Mouse (Mus musculus) left cerebral cortex, adult 2 months (tissue): Measurements from ENCODE around the gene Coro7. TPM values are rescaled to one million over a fixed set of nuclear protein-coding genes. Genes with fewer than 3 reads are reported as not detected.
A peak's percentile ranks its signal among the peaks of the same experiment; 100 is the strongest.

Source experiments
- DNase-seq, 2 experiments: peaks; one replicate each; pipeline ENCODE4 v3.0.0; 2021 to 2022; ENCODE audit warnings: low spot score in 2 of 2, mixed read lengths in 1 of 2; ENCODE audit errors: extremely low spot score in 1 of 2
- H3K27ac ChIP-seq: fragments of 200-600 bp; 2 replicates; pipeline ENCODE4 v1.8.1; 2022
- H3K4me3 ChIP-seq: fragments of 200-600 bp; 2 replicates; pipeline ENCODE4 v1.8.1; 2022
- CTCF ChIP-seq: fragments of 200-600 bp; IDR thresholded peaks from 2 replicates; pipeline ENCODE4 v1.8.1; 2022; ENCODE audit warnings: antibody characterized with exemption, mild to moderate bottlenecking, moderate library complexity
- intact Hi-C: fragments of 180-260 bp; cut with DNase I; formaldehyde crosslinking; loops from one replicate; pipeline ENCODE4 v1.15.1; 2025
- total RNA-seq, 2 experiments: library from RNA; stranded (reverse); gene quantifications; 2 replicates each; pipeline ENCODE4 v1.2.3; 2021

The Coro7 gene
- total RNA-seq, 2 experiments from 2014 or later, result 76.7 to 92.0 TPM

- Histone ChIP-seq H3K4me3 (no peak overlapping the region), H3K27ac (no peak overlapping the region)
- intact Hi-C loops, result loop anchor here (1.0 kb wide), 1 partner anchor 37 kb away; no protein-coding TSS in a partner anchor
- peak; percentile 99 for TF ChIP-seq CTCF
- DNase-seq, result peak; percentile 66 to 84
Measured at GRCm38 (mm10) chr16:4629950-4630349, 49.6 kb downstream of the Coro7 start.

DNA sequence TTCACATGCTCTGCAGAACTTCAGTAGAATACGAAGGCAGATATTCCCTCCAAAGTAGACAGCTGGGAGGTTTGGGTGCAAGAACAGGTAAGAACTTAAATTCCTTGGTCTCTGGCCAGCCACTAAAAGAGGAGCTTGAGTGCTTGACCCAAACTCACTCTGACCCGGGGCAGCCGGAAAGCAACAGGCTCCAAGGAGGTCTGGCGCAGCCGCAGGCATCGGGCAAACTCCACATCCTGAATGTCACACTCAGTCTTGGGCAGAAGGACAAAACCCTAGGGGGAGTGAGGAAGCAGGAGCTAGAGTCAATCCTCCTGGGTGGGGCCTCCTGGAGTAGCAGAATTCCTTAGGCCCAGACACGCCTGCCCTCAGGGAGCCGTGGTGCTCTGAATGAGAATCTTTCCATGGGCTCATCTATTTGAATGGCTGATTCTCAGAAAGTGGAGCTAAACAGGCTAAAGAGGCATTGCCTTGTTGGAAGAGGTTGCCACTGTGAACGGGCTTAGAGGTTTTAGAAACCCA, 50.6 kb downstream of the Coro7 start:
- intact Hi-C loops, result no loop called here
- DNase-seq, result no peak
- Histone ChIP-seq H3K4me3 (no peak overlapping the region), H3K27ac (no peak overlapping the region)
- no peak for TF ChIP-seq CTCF

- no peak for DNase-seq
- H3K4me3 ChIP-seq, result no peak overlapping the region
- no peak overlapping the region for H3K27ac ChIP-seq
- intact Hi-C loops, result no loop called here
- TF ChIP-seq CTCF, result no peak
Measured at GRCm38 (mm10) chr16:4627105-4627504, 52.5 kb downstream of the Coro7 start.

DNA sequence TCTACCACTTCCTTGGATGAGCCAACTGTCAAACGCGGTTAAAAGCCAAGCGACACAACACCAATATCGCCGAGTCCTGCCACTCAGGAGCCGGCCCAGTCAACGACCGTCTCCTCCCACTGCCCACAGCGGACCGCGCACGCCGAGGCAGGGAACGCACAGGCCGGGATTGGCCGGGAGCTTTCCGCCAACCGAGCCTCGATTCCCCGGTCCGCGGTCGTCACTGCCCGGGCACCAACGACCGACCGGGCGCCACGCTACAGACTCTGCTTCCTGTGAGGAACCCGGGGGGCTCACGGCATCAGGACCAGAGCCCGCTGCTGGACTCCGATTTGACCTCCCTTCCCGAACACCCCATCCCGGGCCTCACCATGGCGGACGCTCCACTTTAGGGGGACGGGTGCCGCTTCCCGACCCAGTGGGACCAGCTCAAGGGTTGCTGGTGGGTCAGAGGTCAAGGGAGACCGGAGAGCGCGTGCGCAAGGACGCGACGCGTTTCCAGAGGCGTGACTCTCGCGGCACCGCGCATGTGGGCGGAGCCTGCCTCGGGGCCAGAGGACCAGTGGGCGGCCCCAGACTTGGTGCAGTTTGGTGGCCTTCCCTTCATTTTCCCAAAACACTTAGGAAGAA, 55.0 kb downstream of the Coro7 start, which contains the start of gene Pam16:
TSS of gene Pam16 (minus strand) at position 508 of the 630 bp plus-strand sequence.
- H3K27ac ChIP-seq, result peak within 1 kb of the TSS; percentile 91
- DNase-seq, result peak; percentile 90 to 91
- TF ChIP-seq CTCF, result no peak
- intact Hi-C loops, result no loop called here
- H3K4me3 ChIP-seq, result peak within 1 kb of the TSS; percentile 66

DNA sequence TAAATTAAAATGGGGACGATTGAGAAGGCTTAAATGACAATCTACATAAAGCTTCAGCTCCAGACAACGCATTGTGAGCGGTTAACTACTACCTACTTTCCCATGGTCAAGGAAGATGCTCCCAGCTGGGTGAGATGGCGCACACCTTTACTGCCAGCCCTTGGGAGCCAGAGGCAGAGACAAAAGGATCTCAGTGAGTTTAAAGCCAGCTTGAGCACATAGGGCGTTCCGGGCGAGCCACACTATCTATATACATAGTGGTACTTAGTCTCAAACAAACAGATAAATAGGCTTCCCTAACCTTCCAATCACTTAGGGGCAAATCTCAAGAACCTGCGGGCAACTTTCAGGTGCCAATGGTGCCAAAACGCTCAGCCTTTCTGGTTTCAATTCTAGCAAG, 55.5 kb downstream of the Coro7 start:
- Histone ChIP-seq H3K27ac (peak overlapping the region; percentile 91), H3K4me3 (peak overlapping the region; percentile 66)
- intact Hi-C loops, result no loop called here
- no peak for TF ChIP-seq CTCF
- DNase-seq, result no peak

DNA sequence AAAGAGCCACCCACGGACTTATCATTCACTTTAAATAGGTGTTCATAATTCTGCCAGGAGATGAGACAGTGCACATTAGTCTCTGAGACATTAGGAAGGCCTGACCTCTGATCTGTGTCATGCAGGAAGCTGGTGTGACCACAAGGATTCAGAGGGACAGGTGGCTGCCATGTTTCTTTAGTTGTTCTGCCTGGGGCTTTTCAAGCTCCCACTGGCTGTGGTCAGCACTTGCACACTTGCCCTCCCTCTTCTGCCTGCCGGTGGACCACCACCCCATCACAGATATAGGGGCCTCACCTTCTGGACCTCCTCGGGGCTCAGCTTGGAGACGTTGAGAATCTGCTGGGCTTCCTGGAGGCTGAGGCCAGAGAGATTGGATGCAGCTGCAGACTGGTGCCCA, 62.7 kb downstream of the Coro7 start:
- H3K27ac ChIP-seq, result no peak overlapping the region
- intact Hi-C loops, result no loop called here
- TF ChIP-seq CTCF, result no peak
- no peak for DNase-seq
- no peak overlapping the region for H3K4me3 ChIP-seq

- intact Hi-C loops, result no loop called here
- no peak for DNase-seq
- no peak for TF ChIP-seq CTCF
- Histone ChIP-seq H3K4me3 (no peak overlapping the region), H3K27ac (no peak overlapping the region)
Measured at GRCm38 (mm10) chr16:4615297-4615696, 64.3 kb downstream of the Coro7 start.

GRCm38 (mm10) chr16:4614639-4615038, 64.9 kb downstream of the Coro7 start:
- no peak for DNase-seq
- intact Hi-C loops, result no loop called here
- no peak for TF ChIP-seq CTCF

GRCm38 (mm10) chr16:4613736-4614135, 65.8 kb downstream of the Coro7 start:
- no peak for TF ChIP-seq CTCF
- H3K4me3 ChIP-seq, result no peak overlapping the region
- DNase-seq, result no peak
- intact Hi-C loops, result no loop called here
- H3K27ac ChIP-seq, result no peak overlapping the region

More at GRCm38 (mm10) chr16:4614639-4615038, 64.9 kb downstream of the Coro7 start:
- Histone ChIP-seq H3K4me3 (no peak overlapping the region), H3K27ac (no peak overlapping the region)

GRCm38 (mm10) chr16:4611676-4612075, 67.9 kb downstream of the Coro7 start:
- no peak overlapping the region for H3K4me3 ChIP-seq
- peak; percentile 25; the same call in 1 of the 2 replicates for TF ChIP-seq CTCF
- intact Hi-C loops, result no loop called here
- no peak for DNase-seq
- H3K27ac ChIP-seq, result no peak overlapping the region

DNA sequence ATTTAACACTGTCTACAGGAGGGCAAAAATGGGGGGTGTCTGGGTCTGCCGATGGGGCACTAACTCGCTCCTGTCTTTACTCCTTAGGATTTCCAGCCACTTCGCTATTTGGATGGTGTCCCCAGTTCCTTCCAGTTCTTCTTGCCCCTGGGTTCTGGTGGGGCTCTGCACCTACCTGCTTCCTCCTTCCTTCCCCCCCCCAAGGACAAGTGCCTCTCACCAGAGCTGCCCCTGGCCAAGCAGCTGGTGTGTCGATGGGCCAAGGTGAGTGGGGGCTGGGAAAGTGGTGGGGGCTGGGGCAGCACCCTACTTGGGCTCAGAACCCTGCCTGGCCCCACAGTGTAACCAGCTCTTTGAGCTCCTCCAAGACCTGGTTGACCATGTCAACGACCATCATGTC, 68.4 kb downstream of the Coro7 start:
- no peak for TF ChIP-seq CTCF
- no peak overlapping the region for H3K4me3 ChIP-seq
- no peak overlapping the region for H3K27ac ChIP-seq
- DNase-seq, result no peak
- intact Hi-C loops, result no loop called here

DNA sequence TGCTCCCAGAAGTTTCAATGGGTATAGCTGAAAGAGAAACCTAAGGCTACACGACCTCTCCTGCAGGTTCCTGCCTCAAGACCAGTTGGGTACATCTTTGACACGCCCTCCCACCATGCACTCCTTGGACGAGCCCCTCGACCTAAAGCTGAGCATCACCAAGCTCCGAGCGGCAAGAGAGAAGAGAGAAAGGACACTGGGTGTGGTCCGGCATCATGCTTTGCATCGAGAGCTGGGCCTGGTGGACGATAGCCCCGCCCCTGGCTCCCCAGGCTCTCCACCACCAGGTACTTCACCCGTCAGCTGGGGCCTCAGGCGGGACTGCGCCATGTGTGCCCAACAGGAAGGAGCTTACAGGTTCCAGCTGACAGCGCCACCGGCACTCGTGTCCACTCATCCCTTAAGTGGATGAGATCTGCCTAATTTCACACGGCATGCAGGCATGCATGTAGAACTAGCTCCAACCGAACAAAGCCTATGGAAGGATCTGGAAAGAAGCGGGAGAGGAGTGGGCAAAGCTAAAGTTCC, 71.0 kb downstream of the Coro7 start:
- DNase-seq, result no peak
- intact Hi-C loops, result no loop called here
- Histone ChIP-seq H3K4me3 (no peak overlapping the region), H3K27ac (no peak overlapping the region)
- TF ChIP-seq CTCF, result no peak
